Mouse (Mus musculus): ENCODE data around the gene Apobec1. TPM values are rescaled to one million over a fixed set of nuclear protein-coding genes. Genes with fewer than 3 reads are reported as not detected.
"Not testable (repeated sequence)": the region's sequence is repeated elsewhere in the genome, so short reads cannot be mapped to it uniquely, and the experiment has no call there.

Apobec1 gene
- polyA plus RNA-seq, 1 experiment = 9.4 TPM

- Histone ChIP-seq H3K4me1 (ENCODE audit: control insufficient read depth, insufficient read depth, low read length) (0 out of 2 replicates have a peak, but pooled peaks cover 3% of the 10 kb centered on the region), H3K4me3 (ENCODE audit: insufficient read depth, low read length) (no peak overlapping the region), H3K27ac (ENCODE audit: insufficient read depth, low read length) (peak overlapping the region; percentile 96)
- TF ChIP-seq CTCF (IDR thresholded peaks at IDR 0.05; ENCODE audit: borderline replicate concordance, insufficient read depth, low read length) (no peak), POLR2A (IDR thresholded peaks at IDR 0.05; ENCODE audit: low read depth, low read length) (no peak)
Observed at GRCm38 (mm10) chr6:122545289-122545882, 56.9 kb downstream of the Apobec1 start.

GRCm38 (mm10) chr6:122544672-122545071 is 57.6 kb downstream of the Apobec1 start:
- Histone ChIP-seq H3K4me1 (ENCODE audit: control insufficient read depth, insufficient read depth, low read length) (0 out of 2 replicates have a peak, but pooled peaks cover 3% of the 10 kb centered on the region), H3K4me3 (ENCODE audit: insufficient read depth, low read length) (no peak overlapping the region), H3K27ac (ENCODE audit: insufficient read depth, low read length) (peak overlapping the region; percentile 96)
- TF ChIP-seq POLR2A (IDR thresholded peaks at IDR 0.05; ENCODE audit: low read depth, low read length) (0 out of 2 replicates have a peak, but pooled peaks have one; percentile 20), CTCF (IDR thresholded peaks at IDR 0.05; ENCODE audit: borderline replicate concordance, insufficient read depth, low read length) (no peak)

GRCm38 (mm10) chr6:122543574-122543973 is 58.7 kb downstream of the Apobec1 start:
- no peak for TF ChIP-seq CTCF (IDR thresholded peaks at IDR 0.05; ENCODE audit: borderline replicate concordance, insufficient read depth, low read length)
- no peak for TF ChIP-seq POLR2A (IDR thresholded peaks at IDR 0.05; ENCODE audit: low read depth, low read length)
- Histone ChIP-seq H3K4me3 (ENCODE audit: insufficient read depth, low read length) (no peak overlapping the region), H3K4me1 (ENCODE audit: control insufficient read depth, insufficient read depth, low read length) (0 out of 2 replicates have a peak, but pooled peaks cover 3% of the 10 kb centered on the region), H3K27ac (ENCODE audit: insufficient read depth, low read length) (no peak overlapping the region)

GRCm38 (mm10) chr6:122542459-122542858 is 59.8 kb downstream of the Apobec1 start:
- not testable (repeated sequence) for H3K27ac ChIP-seq (ENCODE audit: insufficient read depth, low read length); H3K4me3 ChIP-seq (ENCODE audit: insufficient read depth, low read length); H3K4me1 ChIP-seq (ENCODE audit: control insufficient read depth, insufficient read depth, low read length)

GRCm38 (mm10) chr6:122539564-122539963 is 62.7 kb downstream of the Apobec1 start:
- no peak overlapping the region for H3K4me3 ChIP-seq (ENCODE audit: insufficient read depth, low read length)
- TF ChIP-seq POLR2A (IDR thresholded peaks at IDR 0.05; ENCODE audit: low read depth, low read length) (no peak), CTCF (IDR thresholded peaks at IDR 0.05; ENCODE audit: borderline replicate concordance, insufficient read depth, low read length) (no peak)
- H3K4me1 ChIP-seq (ENCODE audit: control insufficient read depth, insufficient read depth, low read length) = no peaks in the 10 kb centered on the region
- H3K27ac ChIP-seq (ENCODE audit: insufficient read depth, low read length) = no peak overlapping the region

- no peak overlapping the region for H3K4me3 ChIP-seq (ENCODE audit: insufficient read depth, low read length)
- H3K4me1 ChIP-seq (ENCODE audit: control insufficient read depth, insufficient read depth, low read length) = peaks cover 7% of the 10 kb centered on the region; the same call in 1 of the 2 replicates
- no peak overlapping the region for H3K27ac ChIP-seq (ENCODE audit: insufficient read depth, low read length)
- no peak for TF ChIP-seq CTCF (IDR thresholded peaks at IDR 0.05; ENCODE audit: borderline replicate concordance, insufficient read depth, low read length)
- no peak for TF ChIP-seq POLR2A (IDR thresholded peaks at IDR 0.05; ENCODE audit: low read depth, low read length)
Observed at GRCm38 (mm10) chr6:122534032-122534431, 68.2 kb downstream of the Apobec1 start.

- Histone ChIP-seq H3K4me3 (ENCODE audit: insufficient read depth, low read length) (no peak overlapping the region), H3K4me1 (ENCODE audit: control insufficient read depth, insufficient read depth, low read length) (peaks cover 7% of the 10 kb centered on the region; the same call in 1 of the 2 replicates), H3K27ac (ENCODE audit: insufficient read depth, low read length) (0 out of 2 replicates have a peak overlapping the region, but pooled peaks have one; percentile 23)
- TF ChIP-seq CTCF (IDR thresholded peaks at IDR 0.05; ENCODE audit: borderline replicate concordance, insufficient read depth, low read length) (no peak), POLR2A (IDR thresholded peaks at IDR 0.05; ENCODE audit: low read depth, low read length) (no peak)
Observed at GRCm38 (mm10) chr6:122532883-122533302, 69.4 kb downstream of the Apobec1 start.

GRCm38 (mm10) chr6:122531466-122532174 is 70.6 kb downstream of the Apobec1 start:
- no peak overlapping the region for H3K4me3 ChIP-seq (ENCODE audit: insufficient read depth, low read length)
- H3K4me1 ChIP-seq (ENCODE audit: control insufficient read depth, insufficient read depth, low read length) = peaks cover 7% of the 10 kb centered on the region; the same call in 1 of the 2 replicates
- TF ChIP-seq CTCF (IDR thresholded peaks at IDR 0.05; ENCODE audit: borderline replicate concordance, insufficient read depth, low read length) (no peak), POLR2A (IDR thresholded peaks at IDR 0.05; ENCODE audit: low read depth, low read length) (no peak)
- peak overlapping the region; percentile 92 for H3K27ac ChIP-seq (ENCODE audit: insufficient read depth, low read length)

- Histone ChIP-seq H3K4me1 (ENCODE audit: control insufficient read depth, insufficient read depth, low read length) (peaks cover 7% of the 10 kb centered on the region; the same call in 1 of the 2 replicates), H3K27ac (ENCODE audit: insufficient read depth, low read length) (no peak overlapping the region), H3K4me3 (ENCODE audit: insufficient read depth, low read length) (no peak overlapping the region)
- TF ChIP-seq CTCF (IDR thresholded peaks at IDR 0.05; ENCODE audit: borderline replicate concordance, insufficient read depth, low read length) (no peak), POLR2A (IDR thresholded peaks at IDR 0.05; ENCODE audit: low read depth, low read length) (no peak)
Observed at GRCm38 (mm10) chr6:122528136-122528535, 74.1 kb downstream of the Apobec1 start.

Other genes starting within 250 kb of the Apobec1 start
- gene Rimklb, start 103.7 kb downstream of the Apobec1 start, polyA plus RNA-seq (2011; ENCODE audit: insufficient read length, low read depth, missing spikeins) = 0.97 and 1.3 TPM in 2 replicates
- 66.5 and 67.6 TPM in 2 replicates for gene Mfap5, start 96.6 kb downstream of the Apobec1 start, polyA plus RNA-seq (2011; ENCODE audit: insufficient read length, low read depth, missing spikeins)
- gene Aicda, start 48.6 kb downstream of the Apobec1 start, polyA plus RNA-seq (2011; ENCODE audit: insufficient read length, low read depth, missing spikeins) = not detected in 2 replicates
- gene Gdf3, start 7.6 kb upstream of the Apobec1 start, polyA plus RNA-seq (2011; ENCODE audit: insufficient read length, low read depth, missing spikeins) = not detected in 2 replicates
- gene Dppa3, start 24.0 kb upstream of the Apobec1 start, polyA plus RNA-seq (2011; ENCODE audit: insufficient read length, low read depth, missing spikeins) = not detected in 2 replicates
- gene Nanog, start 105.0 kb upstream of the Apobec1 start, polyA plus RNA-seq (2011; ENCODE audit: insufficient read length, low read depth, missing spikeins) = 0.93 and 1.1 TPM in 2 replicates
- 4.9 and 6.1 TPM in 2 replicates for gene Slc2a3, start 199.2 kb upstream of the Apobec1 start, polyA plus RNA-seq (2011; ENCODE audit: insufficient read length, low read depth, missing spikeins)
- 19.8 and 23.7 TPM in 2 replicates for gene Foxj2, start 217.5 kb upstream of the Apobec1 start, polyA plus RNA-seq (2011; ENCODE audit: insufficient read length, low read depth, missing spikeins)

All from embryonic fibroblast, embryonic 13.5 days (primary cell).